Mouse (Mus musculus) embryonic facial prominence, embryonic 14.5 days (tissue): ENCODE measurements around the gene Agtrap. TPM values are rescaled to one million over a fixed set of nuclear protein-coding genes. Genes with fewer than 3 reads are reported as not detected.

Experiments
- ATAC-seq: fragments of 200-750 bp; cut with Nextera tagmentation; 2 replicates; pipeline ENCODE4 v1.8.0; 2017; ENCODE audit warnings: low read depth, moderate number of reproducible peaks, moderate TSS enrichment
- DNase-seq: peaks from one replicate; pipeline ENCODE4 v3.0.0-alpha.2; 2015; ENCODE audit warnings: low spot score
- H3K27ac ChIP-seq: fragments of 300-500 bp; sonication (generic); replicated peaks from 2 replicates; pipeline ENCODE4 v1.5.1; 2014; ENCODE audit warnings: low read depth, mild to moderate bottlenecking, low read length, moderate library complexity
- H3K27me3 ChIP-seq: fragments of 300-500 bp; sonication (generic); replicated peaks from 2 replicates; pipeline ENCODE4 v1.6.1; 2014; ENCODE audit warnings: low read length; ENCODE audit not compliant: control insufficient read depth, insufficient read depth
- H3K36me3 ChIP-seq: fragments of 300-500 bp; sonication (generic); 2 replicates; pipeline ENCODE4 v1.6.1; 2014; ENCODE audit warnings: low read length, mixed read lengths; ENCODE audit not compliant: control insufficient read depth, insufficient read depth
- H3K4me1 ChIP-seq: fragments of 300-500 bp; sonication (generic); 2 replicates; pipeline ENCODE4 v1.6.1; 2014; ENCODE audit warnings: antibody characterized with exemption, low read length; ENCODE audit not compliant: control insufficient read depth, insufficient read depth
- H3K4me2 ChIP-seq: fragments of 300-500 bp; sonication (generic); 2 replicates; pipeline ENCODE4 v1.6.1; 2014; ENCODE audit warnings: low read depth, mild to moderate bottlenecking, low read length, moderate library complexity, mixed read lengths
- H3K4me3 ChIP-seq: fragments of 300-500 bp; sonication (generic); 2 replicates; pipeline ENCODE4 v1.5.1; 2014; ENCODE audit warnings: low read depth, mild to moderate bottlenecking, low read length
- H3K9ac ChIP-seq: fragments of 300-500 bp; sonication (generic); 2 replicates; pipeline ENCODE4 v1.6.1; 2014; ENCODE audit warnings: low read depth, mild to moderate bottlenecking, low read length, moderate library complexity, mixed read lengths
- H3K9me3 ChIP-seq: fragments of 300-500 bp; sonication (generic); 2 replicates; pipeline ENCODE4 v1.6.1; 2016; ENCODE audit warnings: low read length; ENCODE audit not compliant: control insufficient read depth
- WGBS: fragments of 180-500 bp; shearing (Covaris S2); extraction: QIAGEN DNeasy Blood & Tissue Kit; methylation state at CpG from one replicate; pipeline ENCODE4 v1.1.7; 2014; 5-methylcytosine and 5-hydroxymethylcytosine counted together
- polyA plus RNA-seq: library from polyadenylated mRNA; unstranded; fragments of >200 nt; fragmentation: Nextera tagmentation; extraction: Ambion mirVana; gene quantifications from 2 replicates; pipeline ENCODE4 v1.2.1, GENCODE M21; 2014

Agtrap gene
- polyA plus RNA-seq, 1 experiment from 2014 or later = 16.2 TPM

GRCm38 (mm10) chr4:148097936-148098335 is 10.1 kb upstream of the Agtrap start:
- no peaks in the 10 kb centered on the region for H3K27me3 ChIP-seq
- H3K27ac ChIP-seq = no peak overlapping the region
- DNase-seq (no peak), ATAC-seq (no peak)
- H3K4me2 ChIP-seq = no peak overlapping the region
- no peak overlapping the region for H3K4me3 ChIP-seq
- H3K36me3 ChIP-seq = no peaks in the 10 kb centered on the region
- 95% methylated on average over 2 of the region's 2 CpGs for WGBS
- H3K9me3 ChIP-seq = no peaks in the 10 kb centered on the region
- H3K4me1 ChIP-seq = no peaks in the 10 kb centered on the region
- H3K9ac ChIP-seq = no peak overlapping the region

GRCm38 (mm10) chr4:148095081-148095480 is 7.2 kb upstream of the Agtrap start:
- DNase-seq = no peak
- no peak for ATAC-seq
- Histone ChIP-seq H3K4me1 (no peaks in the 10 kb centered on the region), H3K27ac (no peak overlapping the region), H3K36me3 (no peaks in the 10 kb centered on the region), H3K27me3 (no peaks in the 10 kb centered on the region), H3K4me3 (no peak overlapping the region), H3K9me3 (no peaks in the 10 kb centered on the region), H3K4me2 (no peak overlapping the region), H3K9ac (no peak overlapping the region)
- 72% methylated on average over 4 of the region's 4 CpGs for WGBS

- no peak overlapping the region for H3K27ac ChIP-seq
- H3K4me3 ChIP-seq = no peak overlapping the region
- no peak overlapping the region for H3K9ac ChIP-seq
- DNase-seq (no peak), ATAC-seq (no peak)
- no peaks in the 10 kb centered on the region for H3K9me3 ChIP-seq
- H3K27me3 ChIP-seq = no peaks in the 10 kb centered on the region
- no peaks in the 10 kb centered on the region for H3K4me1 ChIP-seq
- H3K4me2 ChIP-seq = no peak overlapping the region
- H3K36me3 ChIP-seq = no peaks in the 10 kb centered on the region
- 80% methylated on average over 5 of the region's 5 CpGs for WGBS
Measured at GRCm38 (mm10) chr4:148094161-148094560, 6.3 kb upstream of the Agtrap start.

- H3K27me3 ChIP-seq = no peaks in the 10 kb centered on the region
- ATAC-seq (no peak), DNase-seq (no peak)
- H3K4me2 ChIP-seq = no peak overlapping the region
- 94% methylated on average over 11 of the region's 11 CpGs for WGBS
- no peak overlapping the region for H3K4me3 ChIP-seq
- no peaks in the 10 kb centered on the region for H3K4me1 ChIP-seq
- H3K27ac ChIP-seq = no peak overlapping the region
- H3K9ac ChIP-seq = no peak overlapping the region
- H3K9me3 ChIP-seq = no peaks in the 10 kb centered on the region
- H3K36me3 ChIP-seq = no peaks in the 10 kb centered on the region
Measured at GRCm38 (mm10) chr4:148092551-148093271, 4.9 kb upstream of the Agtrap start.

GRCm38 (mm10) chr4:148091181-148091580 is 3.4 kb upstream of the Agtrap start:
- no peaks in the 10 kb centered on the region for H3K9me3 ChIP-seq
- DNase-seq = no peak
- H3K4me1 ChIP-seq = no peaks in the 10 kb centered on the region
- H3K27ac ChIP-seq = no peak overlapping the region
- no peak for ATAC-seq
- no peaks in the 10 kb centered on the region for H3K27me3 ChIP-seq
- no peaks in the 10 kb centered on the region for H3K36me3 ChIP-seq
- H3K4me2 ChIP-seq = no peak overlapping the region
- H3K9ac ChIP-seq = no peak overlapping the region
- H3K4me3 ChIP-seq = no peak overlapping the region
- 93% methylated on average over 1 of the region's 1 CpGs for WGBS

GRCm38 (mm10) chr4:148089166-148089565 is 1.3 kb upstream of the Agtrap start:
- no peaks in the 10 kb centered on the region for H3K9me3 ChIP-seq
- H3K36me3 ChIP-seq = no peaks in the 10 kb centered on the region
- ATAC-seq (no peak), DNase-seq (no peak)
- H3K9ac ChIP-seq = no peak overlapping the region
- H3K4me1 ChIP-seq = peaks cover 6% of the 10 kb centered on the region; the same call in 1 of the 2 replicates
- H3K4me2 ChIP-seq = no peak overlapping the region
- no peaks in the 10 kb centered on the region for H3K27me3 ChIP-seq
- no peak overlapping the region for H3K27ac ChIP-seq
- 63% methylated on average over 4 of the region's 4 CpGs for WGBS
- no peak overlapping the region for H3K4me3 ChIP-seq

GRCm38 (mm10) chr4:148087091-148087906 is 532 bp downstream of the Agtrap start:
- H3K27ac ChIP-seq = peak overlapping the region; percentile 39; the same call in 1 of the 2 replicates
- peak overlapping the region; percentile 86 for H3K9ac ChIP-seq
- H3K4me2 ChIP-seq = peak overlapping the region; percentile 82
- 8% methylated on average over 13 of the region's 30 CpGs for WGBS
- H3K9me3 ChIP-seq = no peaks in the 10 kb centered on the region
- H3K4me3 ChIP-seq = peak overlapping the region; percentile 74
- no peaks in the 10 kb centered on the region for H3K36me3 ChIP-seq
- peak; percentile 16 for ATAC-seq
- H3K4me1 ChIP-seq = peaks cover 13% of the 10 kb centered on the region; the same call in 1 of the 2 replicates
- H3K27me3 ChIP-seq = no peaks in the 10 kb centered on the region
- peak; percentile 16 for DNase-seq

GRCm38 (mm10) chr4:148085907-148086305 is 1.9 kb downstream of the Agtrap start:
- H3K27me3 ChIP-seq = no peaks in the 10 kb centered on the region
- H3K9ac ChIP-seq = no peak overlapping the region
- H3K4me3 ChIP-seq = no peak overlapping the region
- H3K4me1 ChIP-seq = peaks cover 13% of the 10 kb centered on the region; the same call in 1 of the 2 replicates
- WGBS = 74% methylated on average over 3 of the region's 3 CpGs
- H3K36me3 ChIP-seq = peaks cover 5% of the 10 kb centered on the region; the same call in 1 of the 2 replicates
- no peak overlapping the region for H3K4me2 ChIP-seq
- H3K9me3 ChIP-seq = no peaks in the 10 kb centered on the region
- DNase-seq (no peak), ATAC-seq (no peak)
- H3K27ac ChIP-seq = no peak overlapping the region
